Mouse (Mus musculus): ENCODE results near the gene Hint1. TPM values are rescaled to one million over a fixed set of nuclear protein-coding genes. Genes with fewer than 3 reads are reported as not detected.

Hint1 gene
- total and polyA plus RNA-seq, 3 experiments, result 854 to 1,228 (median 1,034) TPM

- DNase-seq (ENCODE audit: extremely low read depth), result no peak
- H3K4me1 ChIP-seq (ENCODE audit: control insufficient read depth in 1 of 2, insufficient read depth in 2 of 2), result peaks cover 0 to 11% of the 10 kb centered on the region in 2 experiments; a peak in 2 of 4 replicates
- peaks cover 97% of the 10 kb centered on the region in 2 experiments for H3K36me3 ChIP-seq (replicated peaks in 1 of 2; ENCODE audit: control insufficient read depth in 1 of 2, insufficient read depth in 1 of 2, low read length in 1 of 2)
- TF ChIP-seq HCFC1 (IDR thresholded peaks at IDR 0.05; ENCODE audit: low read depth, low read length), result no peak
- TF ChIP-seq MAFK (IDR thresholded peaks at IDR 0.05; ENCODE audit: insufficient replicate concordance, low read length), result no peak
- no peak for TF ChIP-seq NRF1 (IDR thresholded peaks at IDR 0.05; ENCODE audit: low read depth, low read length)
- TF ChIP-seq RAD21 (IDR thresholded peaks at IDR 0.05; ENCODE audit: low read depth, low read length), result no peak
- no peak for TF ChIP-seq JUND (conservative IDR thresholded peaks at IDR 0.05; ENCODE audit: low read depth, low read length)
- TF ChIP-seq MAZ (IDR thresholded peaks at IDR 0.05; ENCODE audit: low read depth, low read length), result no peak
- TF ChIP-seq USF1 (IDR thresholded peaks at IDR 0.05; ENCODE audit: low read depth, low read length), result no peak
- TF ChIP-seq CHD2 (IDR thresholded peaks at IDR 0.05; ENCODE audit: low read length), result no peak
- TF ChIP-seq MAX (IDR thresholded peaks at IDR 0.05; ENCODE audit: low read length), result no peak
- TF ChIP-seq SMC3 (IDR thresholded peaks at IDR 0.05; ENCODE audit: low read depth, low read length), result no peak
- TF ChIP-seq ELF1 (IDR thresholded peaks at IDR 0.05; ENCODE audit: low read depth, low read length), result no peak
- no peaks in the 10 kb centered on the region for H3K79me2 ChIP-seq (replicated peaks; ENCODE audit: control insufficient read depth, extremely low read depth, insufficient read depth, poor library complexity, severe bottlenecking)
- no peaks in the 10 kb centered on the region for H3K27me3 ChIP-seq (replicated peaks)
- H3K4me2 ChIP-seq (ENCODE audit: insufficient read depth, low read depth, poor library complexity, severe bottlenecking), result no peak overlapping the region
- H3K4me3 ChIP-seq (replicated peaks in 1 of 3; ENCODE audit: low read depth in 2 of 3, low read length in 2 of 3, poor library complexity in 1 of 3), result no peak overlapping the region
- peaks cover 3% of the 10 kb centered on the region for H3K9me3 ChIP-seq (replicated peaks; ENCODE audit: low read length)
- H3K27ac ChIP-seq (ENCODE audit: insufficient read depth, low read depth), result no peak overlapping the region
- no peak overlapping the region for H3K9ac ChIP-seq (ENCODE audit: insufficient read depth, low read depth)
- in situ Hi-C loops (cut with MboI; ENCODE audit: low pct_ligation_motif_present, low pct_unique_long_range_greater_than_20kb, low sequenced_read_pairs), result no loop called here
- dilution Hi-C loops (cut with MboI; ENCODE audit: extremely low pct_ligation_motif_present, extremely low pct_unique_long_range_greater_than_20kb, low sequenced_read_pairs), result no loop called here
Observed at GRCm38 (mm10) chr11:54913841-54914240, 47.7 kb downstream of the Hint1 start.

- H3K4me1 ChIP-seq (ENCODE audit: control insufficient read depth in 1 of 2, insufficient read depth in 2 of 2), result peaks cover 0 to 11% of the 10 kb centered on the region in 2 experiments; a peak in 2 of 4 replicates
- DNase-seq (ENCODE audit: extremely low read depth), result no peak
- no peak overlapping the region for H3K4me2 ChIP-seq (ENCODE audit: insufficient read depth, low read depth, poor library complexity, severe bottlenecking)
- peaks cover 3% of the 10 kb centered on the region for H3K9me3 ChIP-seq (replicated peaks; ENCODE audit: low read length)
- no peaks in the 10 kb centered on the region for H3K27me3 ChIP-seq (replicated peaks)
- TF ChIP-seq MEF2A (IDR thresholded peaks at IDR 0.05; ENCODE audit: borderline replicate concordance, low read depth, low read length) (no peak), SMC3 (IDR thresholded peaks at IDR 0.05; ENCODE audit: low read depth, low read length) (no peak), TBP (conservative IDR thresholded peaks at IDR 0.05; ENCODE audit: low read depth, low read length) (no peak), ZKSCAN1 (IDR thresholded peaks at IDR 0.05; ENCODE audit: borderline replicate concordance, low read depth, low read length) (no peak), EP300 (IDR thresholded peaks at IDR 0.05; ENCODE audit: low read length) (no peak), ETS1 (conservative IDR thresholded peaks at IDR 0.05; ENCODE audit: low read depth, low read length) (no peak), UBTF (IDR thresholded peaks at IDR 0.05; ENCODE audit: low read depth, low read length) (no peak), PAX5 (IDR thresholded peaks at IDR 0.05; ENCODE audit: low read length) (no peak), GABPA (IDR thresholded peaks at IDR 0.05; ENCODE audit: insufficient replicate concordance, low read depth, low read length) (no peak), HCFC1 (IDR thresholded peaks at IDR 0.05; ENCODE audit: low read depth, low read length) (no peak), IRF4 (IDR thresholded peaks at IDR 0.05; ENCODE audit: low read depth, low read length) (no peak), RAD21 (IDR thresholded peaks at IDR 0.05; ENCODE audit: low read depth, low read length) (no peak), TCF12 (IDR thresholded peaks at IDR 0.05; ENCODE audit: low read depth, low read length) (no peak), CHD2 (IDR thresholded peaks at IDR 0.05; ENCODE audit: low read length) (no peak), ZNF384 (IDR thresholded peaks at IDR 0.05; ENCODE audit: low read depth, low read length) (no peak), USF2 (conservative IDR thresholded peaks at IDR 0.05; ENCODE audit: low read depth, low read length) (no peak)
- H3K36me3 ChIP-seq (replicated peaks in 1 of 2; ENCODE audit: control insufficient read depth in 1 of 2, insufficient read depth in 1 of 2, low read length in 1 of 2), result peaks cover 91 to 97% of the 10 kb centered on the region in 2 experiments
- H3K9ac ChIP-seq (ENCODE audit: insufficient read depth, low read depth), result no peak overlapping the region
- no peak overlapping the region for H3K27ac ChIP-seq (ENCODE audit: insufficient read depth, low read depth)
- dilution Hi-C loops (cut with MboI; ENCODE audit: extremely low pct_ligation_motif_present, extremely low pct_unique_long_range_greater_than_20kb, low sequenced_read_pairs) (no loop called here), in situ Hi-C loops (cut with MboI; ENCODE audit: low pct_ligation_motif_present, low pct_unique_long_range_greater_than_20kb, low sequenced_read_pairs) (no loop called here)
- no peaks in the 10 kb centered on the region for H3K79me2 ChIP-seq (replicated peaks; ENCODE audit: control insufficient read depth, extremely low read depth, insufficient read depth, poor library complexity, severe bottlenecking)
- no peak overlapping the region for H3K4me3 ChIP-seq (replicated peaks in 1 of 3; ENCODE audit: low read depth in 2 of 3, low read length in 2 of 3, poor library complexity in 1 of 3)
Observed at GRCm38 (mm10) chr11:54917461-54917860, 51.3 kb downstream of the Hint1 start.

Data from CH12.LX (cell line).